Mouse (Mus musculus) heart, embryonic 16.5 days (tissue): ENCODE data around the gene Cfap70. TPM values are rescaled to one million over a fixed set of nuclear protein-coding genes. Genes with fewer than 3 reads are reported as not detected.

ENCODE experiments used
- ATAC-seq: fragments of 200-750 bp; cut with Nextera tagmentation; replicated peaks from 2 replicates; pipeline ENCODE4 v1.8.0; 2017; ENCODE audit warnings: moderate number of reproducible peaks; ENCODE audit not compliant: insufficient read depth, low FRiP score; ENCODE audit errors: extremely low read depth
- H3K27ac ChIP-seq: fragments of 300-500 bp; sonication (generic); 2 replicates; pipeline ENCODE4 v1.5.1; 2014; ENCODE audit warnings: mild to moderate bottlenecking, low read length, control low read depth, moderate library complexity
- H3K27me3 ChIP-seq: fragments of 300-500 bp; sonication (generic); 2 replicates; pipeline ENCODE4 v1.6.1; 2014; ENCODE audit warnings: low read length, mixed read lengths; ENCODE audit not compliant: control insufficient read depth, insufficient read depth
- H3K36me3 ChIP-seq: fragments of 300-500 bp; sonication (generic); 2 replicates; pipeline ENCODE4 v1.6.1; 2014; ENCODE audit not compliant: control insufficient read depth, insufficient read depth
- H3K4me1 ChIP-seq: fragments of 300-500 bp; sonication (generic); 2 replicates; pipeline ENCODE4 v1.6.1; 2014; ENCODE audit warnings: low read length, mixed read lengths; ENCODE audit not compliant: control insufficient read depth, insufficient read depth
- H3K4me2 ChIP-seq: fragments of 300-500 bp; sonication (generic); 2 replicates; pipeline ENCODE4 v1.6.1; 2014; ENCODE audit warnings: low read depth, mild to moderate bottlenecking, control low read depth, low read length
- H3K4me3 ChIP-seq: fragments of 300-500 bp; sonication (generic); 2 replicates; pipeline ENCODE4 v1.5.1; 2014; ENCODE audit warnings: mild to moderate bottlenecking, control low read depth, low read length
- H3K9ac ChIP-seq: fragments of 300-500 bp; sonication (generic); 2 replicates; pipeline ENCODE4 v1.6.1; 2014; ENCODE audit warnings: low read length, control low read depth
- H3K9me3 ChIP-seq: fragments of 300-500 bp; sonication (generic); replicated peaks from 2 replicates; pipeline ENCODE4 v1.6.1; 2016; ENCODE audit warnings: low read length; ENCODE audit not compliant: control insufficient read depth
- WGBS: fragments of 180-500 bp; shearing (Covaris S2); extraction: QIAGEN DNeasy Blood & Tissue Kit; methylation state at CpG from one replicate; pipeline ENCODE4 v1.1.7; 2014; 5-methylcytosine and 5-hydroxymethylcytosine counted together
- polyA plus RNA-seq: library from polyadenylated mRNA; unstranded; fragments of >200 nt; fragmentation: Nextera tagmentation; extraction: Ambion mirVana; gene quantifications from 2 replicates; pipeline ENCODE4 v1.2.1, GENCODE M21; 2015

The Cfap70 gene
- 0.45 and 0.61 TPM in 2 replicates for polyA plus RNA-seq

- Histone ChIP-seq H3K4me2 (peak within 1 kb of the TSS; percentile 91), H3K9ac (peak within 1 kb of the TSS; percentile 67), H3K27me3 (no peaks in the 10 kb centered on the region), H3K27ac (no peak within 1 kb of the TSS), H3K36me3 (peaks cover 14% of the 10 kb centered on the region), H3K4me1 (peaks cover 8% of the 10 kb centered on the region), H3K9me3 (no peaks in the 10 kb centered on the region), H3K4me3 (peak within 1 kb of the TSS; percentile 56)
- 2% methylated on average over 15 of the region's 15 CpGs for WGBS
- peak; percentile 41; the same call in 1 of the 2 replicates for ATAC-seq
These were observed at the start of gene Cfap70 for GRCm38 (mm10) chr14:20451765-20452331. Cfap70 (minus strand) TSS chr14:20452226.

- Histone ChIP-seq H3K9ac (no peak overlapping the region), H3K27ac (no peak overlapping the region), H3K4me1 (no peaks in the 10 kb centered on the region), H3K27me3 (no peaks in the 10 kb centered on the region), H3K36me3 (peaks cover 27% of the 10 kb centered on the region), H3K4me3 (no peak overlapping the region), H3K4me2 (no peak overlapping the region), H3K9me3 (no peaks in the 10 kb centered on the region)
- no peak for ATAC-seq
- 87% methylated on average over 3 of the region's 3 CpGs for WGBS
These were observed 48.0 kb upstream of the Cfap70 start for GRCm38 (mm10) chr14:20499982-20500381.

DNA sequence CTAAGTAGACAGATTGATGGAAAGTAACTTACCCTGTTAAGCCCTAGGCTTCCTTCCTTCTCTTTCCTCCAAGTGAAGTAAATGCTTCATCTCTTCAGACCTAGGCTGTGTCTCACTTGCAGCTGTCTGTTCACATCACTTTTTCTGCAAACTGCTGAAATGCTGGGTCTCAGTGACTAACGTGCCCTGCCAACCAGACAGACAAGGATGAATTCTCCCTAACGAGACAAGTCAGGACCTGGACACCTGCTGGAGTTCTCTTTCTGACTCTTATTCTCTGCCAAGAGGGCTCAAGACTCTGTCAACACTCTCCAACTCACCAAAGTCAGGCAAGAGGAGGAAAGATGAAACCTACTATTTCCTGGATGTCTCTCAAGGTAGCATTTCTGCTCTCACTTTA, 44.6 kb upstream of the Cfap70 start, which contains the start of gene Mss51:
Gene Mss51 (minus strand): TSS at position 299 of the 400 bp plus-strand sequence.
- no peak within 1 kb of the TSS for H3K27ac ChIP-seq
- no peaks in the 10 kb centered on the region for H3K9me3 ChIP-seq
- 68% methylated on average over 2 of the region's 2 CpGs for WGBS
- ATAC-seq, result no peak
- H3K4me1 ChIP-seq, result no peaks in the 10 kb centered on the region
- no peak within 1 kb of the TSS for H3K4me3 ChIP-seq
- H3K9ac ChIP-seq, result no peak within 1 kb of the TSS
- no peak within 1 kb of the TSS for H3K4me2 ChIP-seq
- H3K36me3 ChIP-seq, result peaks cover 29% of the 10 kb centered on the region
- H3K27me3 ChIP-seq, result no peaks in the 10 kb centered on the region

DNA sequence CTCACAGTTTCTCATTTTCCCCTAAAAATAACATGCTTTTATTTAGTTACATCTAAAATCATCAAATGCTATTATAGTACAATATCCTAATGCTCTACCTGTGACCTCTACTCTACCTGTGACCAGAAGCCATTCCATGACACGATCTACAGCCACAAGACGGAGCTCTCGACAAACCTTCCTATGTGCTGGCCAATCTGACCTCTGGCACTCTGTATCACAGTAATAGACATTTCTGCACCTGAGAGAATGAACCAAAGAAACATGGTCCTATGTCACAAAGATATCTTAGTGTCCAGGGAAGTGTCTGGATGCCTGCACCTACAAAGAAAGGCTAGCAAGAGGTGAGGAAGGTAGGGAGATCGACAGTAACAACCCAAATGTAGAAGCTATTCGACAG, 34.0 kb upstream of the Cfap70 start:
- Histone ChIP-seq H3K36me3 (peaks cover 21% of the 10 kb centered on the region; the same call in 1 of the 2 replicates), H3K9ac (no peak overlapping the region), H3K4me1 (no peaks in the 10 kb centered on the region), H3K9me3 (no peaks in the 10 kb centered on the region), H3K27ac (no peak overlapping the region), H3K27me3 (no peaks in the 10 kb centered on the region), H3K4me2 (no peak overlapping the region), H3K4me3 (no peak overlapping the region)
- no peak for ATAC-seq
- WGBS, result 90% methylated on average over 5 of the region's 5 CpGs

DNA sequence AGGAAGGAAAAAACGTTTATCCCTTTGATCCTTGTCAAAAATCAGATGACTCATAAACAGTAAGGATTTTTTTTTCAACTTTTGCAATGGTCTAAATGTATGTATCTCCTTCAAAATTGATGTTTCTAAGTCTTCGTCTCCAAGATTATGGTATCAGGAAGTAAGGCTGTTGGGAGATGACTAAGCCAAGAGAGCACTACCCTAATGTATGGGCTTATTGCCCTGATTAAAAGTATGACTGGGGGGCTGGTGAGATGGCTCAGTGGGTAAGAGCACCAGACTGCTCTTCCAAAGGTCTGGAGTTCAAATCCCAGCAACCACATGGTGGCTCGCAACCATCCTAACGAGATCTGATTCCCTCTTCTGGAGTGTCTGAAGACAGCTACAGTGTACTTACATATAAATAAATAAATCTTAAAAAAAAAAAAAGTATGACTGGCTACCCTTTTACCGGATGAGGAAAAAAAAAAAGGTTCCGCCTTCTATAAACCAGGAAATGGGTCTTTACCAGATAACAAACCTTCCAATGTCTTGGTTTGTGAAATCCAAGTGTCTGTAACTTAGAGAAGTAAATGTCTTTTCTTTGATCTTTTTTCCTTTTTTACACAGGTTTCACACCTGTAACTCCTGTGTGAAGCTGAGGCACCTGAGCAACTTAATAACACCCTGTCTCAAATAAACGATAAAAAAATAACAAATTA, 30.2 kb upstream of the Cfap70 start:
- Histone ChIP-seq H3K9ac (no peak overlapping the region), H3K4me3 (no peak overlapping the region), H3K27ac (no peak overlapping the region), H3K9me3 (no peaks in the 10 kb centered on the region), H3K27me3 (no peaks in the 10 kb centered on the region), H3K4me2 (no peak overlapping the region), H3K4me1 (peaks cover 6% of the 10 kb centered on the region), H3K36me3 (peaks cover 16% of the 10 kb centered on the region; the same call in 1 of the 2 replicates)
- no peak for ATAC-seq
- WGBS, result 86% methylated on average over 7 of the region's 7 CpGs

GRCm38 (mm10) chr14:20481211-20481610, 29.2 kb upstream of the Cfap70 start:
- Histone ChIP-seq H3K9ac (no peak overlapping the region), H3K4me2 (no peak overlapping the region), H3K4me3 (no peak overlapping the region), H3K36me3 (peaks cover 13% of the 10 kb centered on the region; the same call in 1 of the 2 replicates), H3K4me1 (peaks cover 11% of the 10 kb centered on the region), H3K27me3 (no peaks in the 10 kb centered on the region), H3K9me3 (no peaks in the 10 kb centered on the region), H3K27ac (no peak overlapping the region)
- 30% methylated on average over 5 of the region's 5 CpGs for WGBS
- ATAC-seq, result no peak

DNA sequence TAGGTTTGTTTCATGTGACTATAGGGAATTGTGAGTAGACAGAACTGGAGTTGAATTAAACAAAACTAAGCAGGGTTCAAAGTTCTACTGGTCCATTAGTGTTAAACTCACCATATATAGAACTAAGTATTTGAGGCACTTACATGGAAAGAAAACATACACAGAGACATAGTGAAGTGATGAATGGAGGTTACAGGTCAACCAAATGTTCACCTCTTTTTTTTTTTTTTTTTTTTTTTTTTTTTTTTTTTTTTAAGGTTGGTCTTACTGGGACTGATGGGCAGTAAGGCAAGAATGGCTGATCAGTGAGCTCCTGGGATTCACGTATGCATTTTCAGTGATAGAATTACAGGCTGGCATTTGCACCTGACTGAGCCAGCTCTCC, 28.2 kb upstream of the Cfap70 start:
- H3K27me3 ChIP-seq, result no peaks in the 10 kb centered on the region
- WGBS, result 73% methylated on average over 1 of the region's 1 CpGs
- peak overlapping the region; percentile 86; the same call in 1 of the 2 replicates for H3K9ac ChIP-seq
- peak overlapping the region; percentile 68 for H3K27ac ChIP-seq
- H3K4me3 ChIP-seq, result peak overlapping the region; percentile 77
- H3K9me3 ChIP-seq, result no peaks in the 10 kb centered on the region
- H3K4me2 ChIP-seq, result peak overlapping the region; percentile 74
- no peak for ATAC-seq
- peaks cover 11% of the 10 kb centered on the region for H3K4me1 ChIP-seq
- peaks cover 13% of the 10 kb centered on the region; the same call in 1 of the 2 replicates for H3K36me3 ChIP-seq

DNA sequence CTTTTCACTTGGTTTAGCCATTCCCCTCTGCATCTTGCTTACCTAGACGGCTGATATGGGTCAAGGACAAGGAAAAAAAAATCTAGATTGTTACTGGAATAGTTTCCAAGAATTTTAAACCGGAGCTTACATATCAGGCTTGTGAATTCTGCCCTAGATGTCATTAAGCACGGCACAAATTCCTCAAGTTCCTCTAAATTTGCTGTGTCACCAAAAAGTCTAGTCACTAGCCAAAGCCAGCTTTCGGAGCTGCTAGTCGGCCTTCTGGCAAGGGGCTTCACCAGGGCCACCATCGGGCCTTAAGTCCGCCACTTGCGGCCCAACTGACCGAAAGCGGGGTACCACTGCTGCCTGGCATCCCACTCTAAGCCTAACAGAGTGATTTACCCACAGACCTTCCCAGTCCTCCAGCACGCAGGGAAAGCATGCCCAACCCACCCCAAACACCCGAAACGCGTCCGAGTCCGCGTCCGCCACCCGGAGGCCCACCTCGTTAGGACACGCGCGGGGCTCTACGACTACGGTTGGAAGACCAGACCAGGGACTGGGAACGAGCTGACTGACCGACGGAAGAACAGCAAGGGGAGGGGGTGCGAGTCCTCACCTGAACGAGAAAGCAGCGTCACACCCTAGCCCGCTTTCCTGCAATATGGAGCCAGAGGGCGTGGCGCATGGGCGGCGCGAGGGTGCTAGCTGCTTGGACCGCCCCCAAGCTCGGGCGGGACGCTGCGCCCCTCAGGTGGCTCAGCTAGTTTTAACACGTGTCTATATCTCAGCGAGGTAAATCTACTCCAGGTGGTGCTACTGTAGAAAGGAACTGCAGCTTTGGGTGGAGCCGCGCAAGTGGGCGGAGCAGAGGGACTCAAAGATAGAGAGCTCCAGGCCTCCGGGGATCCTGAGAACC, 27.5 kb upstream of the Cfap70 start, which contains the start of gene Anxa7:
Gene Anxa7 (minus strand): TSS at position 843 of the 904 bp plus-strand sequence.
- H3K27ac ChIP-seq, result peak within 1 kb of the TSS; percentile 68
- WGBS, result under 1% methylated on average over 48 of the region's 48 CpGs
- ATAC-seq, result peak; percentile 82
- peak within 1 kb of the TSS; percentile 74 for H3K4me2 ChIP-seq
- no peaks in the 10 kb centered on the region for H3K27me3 ChIP-seq
- H3K4me1 ChIP-seq, result peaks cover 11% of the 10 kb centered on the region
- H3K4me3 ChIP-seq, result peak within 1 kb of the TSS; percentile 77
- no peaks in the 10 kb centered on the region for H3K9me3 ChIP-seq
- peaks cover 7% of the 10 kb centered on the region; the same call in 1 of the 2 replicates for H3K36me3 ChIP-seq
- H3K9ac ChIP-seq, result peak within 1 kb of the TSS; percentile 86
